Mouse (Mus musculus): ENCODE measurements at regions not wholly inside any gene's neighbourhood (a gene's known extent, or its start where the extent isn't known, plus 50 kb on each side); places are given as distances from the start of the nearest gene placed in this dataset.

DNA sequence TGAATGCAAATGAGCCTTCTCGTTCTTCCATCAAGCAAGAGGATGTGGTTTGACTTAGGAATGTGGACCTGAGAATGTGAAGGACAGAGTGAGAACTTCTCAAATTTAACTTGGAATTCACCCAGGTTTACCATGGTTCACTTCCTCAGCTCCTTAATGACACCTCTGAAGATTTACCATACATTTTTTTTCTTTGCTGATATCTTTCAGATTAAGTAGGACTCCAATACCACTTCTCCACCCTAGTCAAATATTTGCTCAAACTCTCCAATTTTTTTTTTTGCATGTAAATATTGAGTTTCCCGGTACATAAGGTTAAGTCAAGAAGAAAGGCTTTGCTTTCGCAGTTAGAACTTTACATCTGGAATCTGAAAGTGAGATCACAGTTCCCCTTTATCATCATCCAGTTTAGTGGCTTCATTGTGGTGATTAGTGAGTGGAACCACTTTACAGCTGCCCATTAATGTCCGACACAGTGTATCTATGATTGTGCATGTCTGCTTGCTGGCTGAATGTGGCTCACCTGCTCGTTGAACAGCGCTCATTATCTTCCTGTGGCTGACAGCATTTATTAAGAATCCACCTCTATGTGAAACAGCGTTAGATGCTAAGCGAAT is 446.0 kb upstream of the Adam34 start:
- H3K27me3 ChIP-seq (replicated peaks): no peaks in the 10 kb centered on the region
- 82% methylated on average over 8 of the region's 8 CpGs for WGBS
- no peak overlapping the region for H3K4me3 ChIP-seq
- H3K9ac ChIP-seq: no peak overlapping the region
- H3K9me3 ChIP-seq: no peaks in the 10 kb centered on the region
- no peaks in the 10 kb centered on the region for H3K36me3 ChIP-seq
- H3K4me2 ChIP-seq (replicated peaks): no peak overlapping the region
- no peak for ATAC-seq (ENCODE audit: low FRiP score, low read depth)
- no peaks in the 10 kb centered on the region for H3K4me1 ChIP-seq
- H3K27ac ChIP-seq: no peak overlapping the region

- Histone ChIP-seq H3K27ac (no peak overlapping the region), H3K4me1 (no peaks in the 10 kb centered on the region)
- 75% methylated on average over 6 of the region's 6 CpGs for WGBS
Observed at GRCm38 (mm10) chr8:44165115-44165514, 455.3 kb upstream of the Adam34 start.

GRCm38 (mm10) chr8:44177016-44177415 is 467.2 kb upstream of the Adam34 start:
- Histone ChIP-seq H3K4me2 (replicated peaks) (no peak overlapping the region), H3K36me3 (no peaks in the 10 kb centered on the region), H3K27me3 (replicated peaks) (no peaks in the 10 kb centered on the region), H3K9me3 (no peaks in the 10 kb centered on the region), H3K4me1 (no peaks in the 10 kb centered on the region), H3K4me3 (no peak overlapping the region), H3K27ac (no peak overlapping the region), H3K9ac (no peak overlapping the region)
- ATAC-seq (ENCODE audit: low FRiP score, low read depth): no peak
- 69% methylated on average over 4 of the region's 4 CpGs for WGBS

More at GRCm38 (mm10) chr8:44165115-44165514, 455.3 kb upstream of the Adam34 start:
- Histone ChIP-seq H3K36me3 (no peaks in the 10 kb centered on the region), H3K27me3 (replicated peaks) (no peaks in the 10 kb centered on the region), H3K4me2 (replicated peaks) (no peak overlapping the region), H3K4me3 (no peak overlapping the region), H3K9me3 (no peaks in the 10 kb centered on the region), H3K9ac (no peak overlapping the region)
- ATAC-seq (ENCODE audit: low FRiP score, low read depth): no peak

DNA sequence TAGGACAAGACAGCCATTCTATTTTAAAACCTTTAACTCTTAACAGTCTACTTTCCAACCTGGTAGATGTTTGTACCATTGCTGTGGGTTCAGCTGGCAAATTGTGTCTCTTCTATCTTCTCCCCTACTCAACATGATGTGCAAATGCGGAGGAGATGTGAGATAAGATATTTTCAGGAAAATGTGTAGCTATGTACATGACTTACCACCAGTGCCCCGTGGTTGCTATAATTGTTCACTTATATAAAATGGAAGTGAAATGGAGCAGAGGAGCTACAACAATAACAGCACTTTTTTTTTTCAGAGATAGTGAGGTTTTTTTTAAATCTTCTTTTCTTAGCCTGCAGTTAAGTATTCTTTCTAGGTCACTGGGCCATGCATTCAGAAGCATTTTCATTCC is 492.4 kb upstream of the Adam34 start:
- no peak overlapping the region for H3K27ac ChIP-seq
- no peak overlapping the region for H3K9ac ChIP-seq
- no peaks in the 10 kb centered on the region for H3K4me1 ChIP-seq
- no peaks in the 10 kb centered on the region for H3K9me3 ChIP-seq
- H3K4me2 ChIP-seq (replicated peaks): no peak overlapping the region
- H3K36me3 ChIP-seq: no peaks in the 10 kb centered on the region
- ATAC-seq (ENCODE audit: low FRiP score, low read depth): no peak
- no peaks in the 10 kb centered on the region for H3K27me3 ChIP-seq (replicated peaks)
- H3K4me3 ChIP-seq: no peak overlapping the region
- 84% methylated on average over 2 of the region's 2 CpGs for WGBS

DNA sequence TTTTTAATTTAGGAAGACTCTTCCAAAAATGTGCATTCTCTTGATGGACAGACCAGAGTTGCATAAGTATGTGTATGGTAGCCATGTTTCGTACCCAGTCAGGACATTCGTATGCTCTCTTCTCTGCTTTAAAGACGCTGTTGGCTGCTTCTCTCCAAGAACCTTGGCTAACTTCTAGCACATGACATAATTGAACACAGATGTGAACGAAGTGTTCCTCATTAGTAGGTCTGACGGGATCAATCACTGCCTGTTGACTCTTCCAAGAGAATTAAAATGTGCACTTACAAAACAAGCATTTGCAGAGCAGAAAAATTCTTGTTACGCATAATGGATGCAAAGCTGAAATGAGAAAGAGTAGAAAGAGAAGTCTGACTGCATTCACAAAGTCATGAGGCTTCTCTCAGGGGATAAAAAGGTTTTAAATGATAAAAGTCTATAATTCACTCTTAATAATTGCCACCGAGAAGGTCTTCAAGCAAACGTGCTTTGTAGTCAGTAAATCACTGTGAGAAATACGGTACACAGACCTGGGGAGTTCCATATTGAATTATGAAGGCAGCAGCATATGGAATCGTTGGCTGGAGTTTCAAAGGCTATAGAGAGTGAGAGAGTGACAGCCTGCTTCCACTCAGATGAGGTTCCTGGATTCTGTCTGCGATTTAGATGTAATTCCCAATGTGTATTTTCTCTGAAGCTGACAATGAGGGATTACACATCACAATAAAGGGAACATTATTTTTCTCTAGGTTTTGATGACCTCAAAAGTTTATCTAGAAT is 496.7 kb upstream of the Adam34 start:
- Histone ChIP-seq H3K4me2 (replicated peaks) (no peak overlapping the region), H3K4me3 (no peak overlapping the region), H3K4me1 (no peaks in the 10 kb centered on the region), H3K36me3 (no peaks in the 10 kb centered on the region), H3K9me3 (no peaks in the 10 kb centered on the region), H3K9ac (no peak overlapping the region), H3K27ac (no peak overlapping the region), H3K27me3 (replicated peaks) (no peaks in the 10 kb centered on the region)
- WGBS: 71% methylated on average over 11 of the region's 11 CpGs
- no peak for ATAC-seq (ENCODE audit: low FRiP score, low read depth)

- no peak overlapping the region for H3K9ac ChIP-seq
- H3K27me3 ChIP-seq (replicated peaks): no peaks in the 10 kb centered on the region
- no peak for ATAC-seq (ENCODE audit: low FRiP score, low read depth)
- H3K27ac ChIP-seq: no peak overlapping the region
- H3K4me3 ChIP-seq: no peak overlapping the region
- H3K4me1 ChIP-seq: no peaks in the 10 kb centered on the region
- no peaks in the 10 kb centered on the region for H3K9me3 ChIP-seq
- H3K36me3 ChIP-seq: no peaks in the 10 kb centered on the region
- WGBS: 94% methylated on average over 1 of the region's 1 CpGs
- H3K4me2 ChIP-seq (replicated peaks): no peak overlapping the region
Observed at GRCm38 (mm10) chr8:44222346-44222745, 512.5 kb upstream of the Adam34 start.

DNA sequence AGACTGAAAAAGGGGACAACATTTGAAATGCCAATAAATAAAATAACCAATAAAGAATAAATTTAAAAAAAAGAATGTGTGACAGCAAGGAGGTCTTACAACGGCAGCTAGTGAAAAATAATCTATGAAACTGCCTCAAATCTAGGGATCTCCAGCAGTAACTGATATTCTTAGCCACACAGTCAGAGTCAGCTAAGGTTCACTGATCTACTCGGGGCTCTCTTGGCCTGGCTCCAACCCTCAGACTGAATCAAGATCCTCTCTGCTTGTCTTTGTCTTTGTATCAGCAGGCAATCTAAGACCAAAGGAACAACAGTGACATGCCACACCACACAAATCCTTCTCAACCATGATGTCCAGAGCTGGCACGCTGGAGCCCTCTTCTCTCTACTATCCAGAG is 542.5 kb upstream of the Adam34 start:
- H3K27ac ChIP-seq: no peak overlapping the region

GRCm38 (mm10) chr8:44257051-44257450 is 547.2 kb upstream of the Adam34 start:
- ATAC-seq (ENCODE audit: low FRiP score, low read depth): no peak
- Histone ChIP-seq H3K27me3 (replicated peaks) (no peaks in the 10 kb centered on the region), H3K9me3 (no peaks in the 10 kb centered on the region), H3K9ac (no peak overlapping the region), H3K36me3 (no peaks in the 10 kb centered on the region), H3K27ac (no peak overlapping the region), H3K4me3 (no peak overlapping the region), H3K4me1 (no peaks in the 10 kb centered on the region), H3K4me2 (replicated peaks) (no peak overlapping the region)
- WGBS: 69% methylated on average over 6 of the region's 6 CpGs

More for the DNA sequence above, 542.5 kb upstream of the Adam34 start:
- Histone ChIP-seq H3K9ac (no peak overlapping the region), H3K4me3 (no peak overlapping the region), H3K27me3 (replicated peaks) (no peaks in the 10 kb centered on the region), H3K9me3 (no peaks in the 10 kb centered on the region), H3K4me2 (replicated peaks) (no peak overlapping the region), H3K36me3 (no peaks in the 10 kb centered on the region), H3K4me1 (no peaks in the 10 kb centered on the region)
- WGBS: 85% methylated on average over 3 of the region's 3 CpGs
- ATAC-seq (ENCODE audit: low FRiP score, low read depth): no peak

DNA sequence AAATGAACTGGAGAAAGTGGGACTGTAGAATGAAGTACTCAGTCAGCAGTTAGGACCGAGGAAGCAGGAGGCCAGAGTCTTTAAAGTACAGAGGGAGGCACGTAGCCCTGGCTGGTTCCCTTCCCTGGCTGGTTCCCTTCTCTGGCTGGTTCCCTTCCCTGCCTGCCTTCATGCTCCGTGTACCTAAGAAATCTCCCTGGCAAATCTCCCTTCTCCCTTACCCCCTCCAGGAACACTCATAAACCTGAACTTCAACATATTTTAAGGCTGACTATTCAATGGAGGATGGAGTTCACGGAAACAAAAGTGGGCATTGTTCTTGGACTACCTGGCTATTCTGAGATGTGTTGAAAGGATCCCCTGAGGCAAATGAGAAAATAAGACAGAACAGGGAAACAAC is 551.2 kb upstream of the Adam34 start:
- Histone ChIP-seq H3K9me3 (no peaks in the 10 kb centered on the region), H3K9ac (no peak overlapping the region)
- WGBS: 87% methylated on average over 4 of the region's 4 CpGs

DNA sequence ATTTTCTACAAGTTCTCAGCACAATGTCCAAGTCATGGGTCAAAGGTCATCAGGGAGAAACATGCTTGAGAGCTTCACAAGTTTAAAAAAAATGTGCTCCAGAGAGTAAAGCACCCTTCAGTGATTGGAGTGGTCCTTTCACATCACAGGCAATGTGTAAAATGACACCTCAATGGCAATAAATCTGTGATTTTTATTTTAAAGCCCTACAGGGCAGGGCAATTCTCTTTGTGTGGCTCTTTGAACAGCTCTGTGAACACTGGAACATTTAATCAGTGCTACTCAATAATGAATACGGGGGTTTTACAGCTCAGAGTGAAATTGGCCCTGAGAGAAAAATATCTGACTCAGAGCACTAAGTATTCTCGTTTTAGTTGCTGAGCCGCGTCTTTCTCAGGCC is 563.5 kb upstream of the Adam34 start:
- Histone ChIP-seq H3K4me2 (replicated peaks) (no peak overlapping the region), H3K9ac (no peak overlapping the region), H3K36me3 (no peaks in the 10 kb centered on the region), H3K27me3 (replicated peaks) (no peaks in the 10 kb centered on the region), H3K4me3 (no peak overlapping the region), H3K27ac (no peak overlapping the region), H3K9me3 (no peaks in the 10 kb centered on the region), H3K4me1 (no peaks in the 10 kb centered on the region)
- WGBS: 38% methylated on average over 4 of the region's 4 CpGs
- no peak for ATAC-seq (ENCODE audit: low FRiP score, low read depth)

More for the DNA sequence above, 551.2 kb upstream of the Adam34 start:
- Histone ChIP-seq H3K4me3 (no peak overlapping the region), H3K4me2 (replicated peaks) (no peak overlapping the region), H3K36me3 (no peaks in the 10 kb centered on the region), H3K27ac (no peak overlapping the region), H3K27me3 (replicated peaks) (no peaks in the 10 kb centered on the region), H3K4me1 (no peaks in the 10 kb centered on the region)
- ATAC-seq (ENCODE audit: low FRiP score, low read depth): no peak

GRCm38 (mm10) chr8:44318216-44318615 is 608.4 kb upstream of the Adam34 start:
- H3K4me2 ChIP-seq (replicated peaks): no peak overlapping the region
- no peak overlapping the region for H3K9ac ChIP-seq
- H3K4me1 ChIP-seq: no peaks in the 10 kb centered on the region
- no peak for ATAC-seq (ENCODE audit: low FRiP score, low read depth)
- no peaks in the 10 kb centered on the region for H3K27me3 ChIP-seq (replicated peaks)
- H3K9me3 ChIP-seq: no peaks in the 10 kb centered on the region
- no peak overlapping the region for H3K4me3 ChIP-seq
- H3K36me3 ChIP-seq: no peaks in the 10 kb centered on the region
- H3K27ac ChIP-seq: no peak overlapping the region

- WGBS: 75% methylated on average over 6 of the region's 6 CpGs
- ATAC-seq (ENCODE audit: low FRiP score, low read depth): no peak
- no peak overlapping the region for H3K9ac ChIP-seq
- H3K4me3 ChIP-seq: no peak overlapping the region
- H3K27ac ChIP-seq: no peak overlapping the region
- H3K9me3 ChIP-seq: no peaks in the 10 kb centered on the region
- no peaks in the 10 kb centered on the region for H3K27me3 ChIP-seq (replicated peaks)
- H3K4me1 ChIP-seq: no peaks in the 10 kb centered on the region
- no peaks in the 10 kb centered on the region for H3K36me3 ChIP-seq
- no peak overlapping the region for H3K4me2 ChIP-seq (replicated peaks)
Observed at GRCm38 (mm10) chr8:44334323-44334993, 600.8 kb upstream of the Fat1 start.
